Comparison of ENCODE assay signal across 15 mouse cellular contexts in the genomic region with DNA sequence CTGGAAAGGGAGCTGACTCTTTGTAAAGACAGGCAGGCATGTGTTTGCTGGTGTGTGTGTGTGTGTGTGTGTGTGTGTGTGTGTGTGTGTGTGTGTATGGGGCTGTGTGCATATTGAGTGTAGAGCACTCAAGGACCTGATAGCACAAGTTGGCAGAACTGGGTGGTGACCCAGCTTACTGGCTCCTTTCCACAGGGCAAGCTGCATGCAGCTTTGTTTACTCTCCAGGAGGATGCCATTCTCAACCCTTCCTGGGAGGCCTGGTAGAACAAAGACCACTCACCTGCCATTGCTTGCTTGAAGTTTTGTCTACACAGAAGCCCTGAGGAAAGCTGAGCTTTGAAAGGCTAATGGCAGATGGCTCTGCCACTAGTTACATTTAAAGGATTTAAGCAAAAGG.
DNase-seq lines count a peak whose midpoint lies in the region.
"Had no signal": no experiment of that assay in that cellular context is flagged by ENCODE, and none has a peak within 500 bp of the region (broad histone marks: within the 10 kb centered on the region; RNA-seq: fewer than 3 reads in every experiment).

No protein-coding gene starts in this region.

- no peaks in the 10 kb centered on the region for H3K4me1 ChIP-seq in forebrain, embryonic 10.5 days

- no peak overlapping the region for H3K27ac ChIP-seq in forebrain, embryonic 10.5 days
- H3K27ac ChIP-seq: hindbrain, embryonic 12.5 days; lung, embryonic 15.5 days; neural tube, embryonic 15.5 days had no signal

- no peaks in the 10 kb centered on the region for H3K36me3 ChIP-seq in forebrain, embryonic 10.5 days (replicated peaks)
- H3K36me3 ChIP-seq: hindbrain, embryonic 12.5 days; lung, embryonic 15.5 days; neural tube, embryonic 15.5 days had no signal

- H3K4me3 ChIP-seq in forebrain, embryonic 10.5 days, result no peak overlapping the region
- H3K4me3 ChIP-seq: hindbrain, embryonic 12.5 days; lung, embryonic 15.5 days; neural tube, embryonic 15.5 days had no signal

- no peaks in the 10 kb centered on the region for H3K9me3 ChIP-seq in forebrain, embryonic 10.5 days
- H3K9me3 ChIP-seq: G1E; hindbrain, embryonic 12.5 days; lung, embryonic 15.5 days; neural tube, embryonic 15.5 days had no signal

- H3K27me3 ChIP-seq in forebrain, embryonic 10.5 days (ENCODE audit: poor library complexity, severe bottlenecking), result no peaks in the 10 kb centered on the region
- H3K27me3 ChIP-seq: hindbrain, embryonic 12.5 days; lung, embryonic 15.5 days; neural tube, embryonic 15.5 days had no signal

- DNase-seq in cerebellum, adult 11 months, result peak; percentile 30
- no peak for DNase-seq in cerebellum, postnatal 10 days
- DNase-seq in ovary, adult 18-20 months (ENCODE audit: low spot score), result peak; percentile 16
- DNase-seq in ovary, postnatal 10 days (ENCODE audit: low spot score), result no peak
- DNase-seq in lung, adult 18-20 months, result peak; percentile 51 to 66
- peak; percentile 43 to 51 for DNase-seq in urinary bladder, postnatal 36 days (ENCODE audit: low spot score in 2 of 2)
- no peak for DNase-seq in thymus, postnatal 14 days
- DNase-seq in forebrain, embryonic 10.5 days (ENCODE audit: extremely low spot score, low spot score), result no peak
- DNase-seq: gastrocnemius, postnatal 10 days; kidney, adult 8-10 months; right cerebral cortex, postnatal 14 days had no signal

Comparison
In these comparisons a context has a peak if more than half of its experiments do, and no peak if none do; other contexts are left out.
1. DNase-seq: peak in cerebellum, adult 11 months (single experiment), ovary, adult 18-20 months (single experiment), lung, adult 18-20 months (2 of 2) and urinary bladder, postnatal 36 days (2 of 2); none in cerebellum, postnatal 10 days (0 of 2), ovary, postnatal 10 days (single experiment), thymus, postnatal 14 days (single experiment) and forebrain, embryonic 10.5 days (single experiment).